Mouse (Mus musculus): Measurements from ENCODE around the gene Ifitm6.
A peak's percentile ranks its signal among the peaks of the same experiment; 100 is the strongest.
"Not testable (repeated sequence)": the region's sequence is repeated elsewhere in the genome, so short reads cannot be mapped to it uniquely, and the experiment has no call there.

Gene Ifitm6

DNA sequence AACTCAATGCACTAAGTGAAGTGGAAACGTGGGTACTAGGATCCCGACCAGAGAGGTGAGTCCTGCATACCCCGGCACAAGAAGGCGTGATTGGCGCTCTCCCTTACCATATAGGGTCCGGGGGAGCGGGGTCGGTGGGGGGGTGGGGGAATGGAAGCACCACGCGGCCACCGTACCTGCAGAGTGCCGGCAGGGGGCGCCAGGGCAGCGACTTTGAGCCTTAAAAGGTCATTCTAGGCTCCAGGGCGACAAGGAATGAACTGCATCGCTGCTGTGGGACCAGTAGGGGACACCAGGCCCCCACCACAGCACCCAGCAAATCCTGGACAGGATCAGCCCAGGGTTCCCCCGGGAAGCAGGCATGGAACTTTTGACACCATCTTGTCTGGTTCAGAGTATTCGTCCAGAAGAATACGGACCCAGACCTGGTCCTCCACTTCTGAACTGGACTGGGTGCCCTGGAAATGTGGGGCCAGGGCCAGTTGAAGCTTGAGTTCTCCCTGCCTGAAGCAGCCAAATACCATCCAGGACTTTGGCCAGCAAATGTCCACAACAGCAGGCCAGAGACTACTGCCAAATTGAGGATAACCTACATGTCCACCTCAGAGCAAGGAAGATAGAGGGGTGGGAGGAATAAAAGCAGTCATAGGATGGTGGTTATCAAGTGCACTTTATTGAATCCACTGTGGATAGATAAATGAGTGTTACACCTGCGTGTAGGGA is 8.6 kb downstream of the Ifitm6 start:
- DNase-seq (ENCODE audit: low read depth), result peak; percentile 70

DNA sequence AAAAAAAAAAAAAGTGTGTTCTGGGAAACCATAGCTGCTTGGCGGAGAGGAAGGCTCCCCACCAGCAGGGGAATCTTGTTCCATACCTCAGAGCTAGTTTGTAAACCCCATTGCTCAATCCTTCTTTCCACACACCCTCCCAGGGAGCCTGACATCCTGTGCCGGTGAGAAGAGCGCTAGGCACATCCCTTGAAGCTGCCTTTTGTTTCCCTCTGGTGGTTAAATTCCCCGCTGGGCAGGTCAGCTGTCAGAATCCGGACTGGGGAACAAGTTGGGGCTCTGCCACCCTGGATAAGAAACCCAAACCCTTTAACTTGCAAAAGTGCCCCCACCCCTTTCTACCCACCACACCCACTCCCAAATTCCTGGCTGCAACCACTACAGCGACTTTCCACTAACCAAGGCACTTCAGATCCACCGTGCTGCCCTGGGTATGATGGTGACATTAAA is 9.4 kb downstream of the Ifitm6 start:
- no peak for DNase-seq (ENCODE audit: low read depth)

GRCm38 (mm10) chr7:141006914-141007313 is 10.8 kb downstream of the Ifitm6 start:
- DNase-seq (ENCODE audit: low read depth), result no peak

- no peak for DNase-seq (ENCODE audit: low read depth)
Measured at GRCm38 (mm10) chr7:141006446-141006845, 11.3 kb downstream of the Ifitm6 start.

DNA sequence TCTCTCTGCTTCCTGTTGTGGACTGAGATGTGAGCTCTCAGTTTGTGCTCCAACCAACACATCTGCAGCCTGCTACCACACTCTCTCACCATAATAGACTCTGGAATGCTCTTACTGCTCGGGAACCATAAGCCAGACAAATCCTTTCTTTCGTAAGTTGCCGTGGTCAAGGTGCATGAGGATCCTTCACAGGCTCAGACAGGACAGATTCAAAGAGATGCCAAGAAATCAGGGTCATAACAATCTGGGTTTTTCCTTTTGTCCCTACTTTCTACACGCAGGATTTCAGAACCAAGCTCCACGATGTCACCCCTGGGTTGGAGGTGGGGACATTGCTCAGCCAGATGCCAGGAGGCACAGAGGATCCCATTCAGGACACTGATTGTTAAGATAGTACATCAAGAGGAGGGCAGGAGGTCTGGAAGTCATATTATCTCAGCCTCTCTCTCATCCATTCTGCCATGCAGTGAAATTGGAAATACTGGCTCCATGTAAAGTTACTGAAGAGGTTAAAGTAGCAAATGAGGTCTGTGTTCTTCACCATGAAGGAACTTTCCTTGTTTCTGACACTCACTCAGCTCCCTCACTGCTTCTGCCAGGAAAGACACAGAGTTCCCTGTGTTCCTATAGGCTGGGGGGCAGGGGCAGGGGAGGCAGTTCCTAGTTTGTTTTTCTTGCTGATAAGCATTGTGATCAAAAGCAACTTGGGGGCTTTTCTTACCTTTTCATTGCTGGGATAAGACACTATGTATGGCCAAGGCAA is 14.3 kb downstream of the Ifitm6 start:
- no peak for DNase-seq (ENCODE audit: low read depth)

DNA sequence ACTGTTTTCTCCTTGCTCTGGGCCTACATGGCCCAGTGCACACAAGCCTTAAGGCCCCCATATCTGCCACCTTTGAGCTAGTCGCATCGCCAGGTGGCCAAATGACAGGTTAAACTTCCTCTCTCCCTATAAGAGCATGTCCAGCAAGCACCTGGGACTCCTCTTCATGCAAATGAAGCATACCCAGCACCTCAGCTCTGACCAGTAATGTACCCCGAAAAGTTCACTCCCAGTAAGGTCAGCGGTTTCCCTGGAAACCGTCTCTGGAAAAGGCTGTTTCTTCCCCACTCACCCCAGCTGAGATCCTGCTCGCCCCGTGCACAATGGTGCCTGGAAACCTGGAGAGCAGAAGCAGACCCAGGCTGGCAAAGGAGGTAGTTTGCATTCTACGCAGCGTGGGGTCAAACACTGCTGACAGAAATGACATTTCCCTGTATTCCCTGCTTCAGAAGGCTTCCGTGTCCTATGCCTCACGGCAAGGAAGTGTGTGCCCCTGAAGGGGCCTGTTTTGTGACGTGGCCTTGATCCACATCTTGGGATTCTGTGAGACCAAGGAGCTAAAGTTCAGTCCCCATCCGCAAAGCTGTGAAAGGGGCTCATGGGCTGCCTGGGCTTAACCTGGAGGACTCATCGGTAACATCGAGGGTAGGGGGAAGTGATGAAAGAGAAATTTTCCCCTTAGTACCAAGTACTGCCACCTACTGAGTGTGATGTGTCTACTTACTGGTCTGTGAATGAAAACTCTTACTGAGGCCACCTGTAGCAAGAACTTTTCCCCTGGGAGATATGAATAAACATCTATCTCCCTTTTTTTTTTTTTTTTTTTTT is 16.6 kb downstream of the Ifitm6 start:
- no peak for DNase-seq (ENCODE audit: low read depth)

- DNase-seq (ENCODE audit: low read depth), result no peak
Measured at GRCm38 (mm10) chr7:140998853-140999700, 18.6 kb downstream of the Ifitm6 start.

DNA sequence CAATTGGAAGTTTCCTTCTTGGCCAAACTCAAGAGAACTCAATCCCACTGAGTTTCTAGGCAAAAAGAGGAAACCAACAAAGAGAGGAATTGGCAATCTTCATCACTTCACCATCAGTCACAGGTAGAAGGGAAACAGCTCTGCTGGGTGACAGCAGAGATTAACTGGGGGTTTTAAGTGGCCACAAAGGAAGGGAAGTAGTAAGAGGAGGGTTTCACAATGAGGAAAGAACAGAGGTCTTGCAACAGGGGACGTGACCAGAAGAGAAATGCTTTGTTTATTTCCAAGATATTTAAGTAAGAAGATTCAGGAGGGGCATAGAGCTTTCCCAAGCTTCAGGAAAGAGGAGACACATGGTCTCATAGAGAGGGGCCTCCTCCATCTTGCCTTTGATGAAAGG is 19.9 kb downstream of the Ifitm6 start:
- DNase-seq (ENCODE audit: low read depth), result no peak

DNA sequence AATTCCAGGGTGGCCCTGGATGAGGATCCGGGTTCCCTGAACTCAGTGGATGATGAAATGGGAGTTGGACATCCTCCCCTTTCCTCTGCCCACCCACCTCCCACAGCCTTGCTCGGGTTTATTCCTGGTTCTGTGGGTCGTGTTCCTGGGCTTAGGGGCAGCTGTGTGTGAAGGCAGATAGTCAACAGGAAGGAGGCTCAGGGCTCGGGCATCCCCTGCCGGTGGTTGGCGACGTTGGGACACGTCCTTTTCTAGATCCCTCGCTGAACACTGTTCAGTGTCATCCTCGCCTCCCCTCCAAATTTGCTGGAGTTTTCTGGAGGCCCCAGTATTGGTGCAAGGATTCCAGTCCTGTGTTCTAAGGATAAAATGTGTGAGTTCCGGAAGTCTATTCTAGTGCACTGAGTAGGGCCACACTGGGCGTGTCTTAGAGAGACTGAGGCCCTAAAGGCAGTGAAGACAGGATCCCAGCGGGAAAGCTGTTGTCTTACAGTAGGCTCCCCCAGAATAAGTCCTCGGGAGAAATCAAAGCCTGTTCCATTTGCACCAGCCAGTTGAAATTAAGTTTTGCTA is 26.5 kb downstream of the Ifitm6 start:
- no peak for DNase-seq (ENCODE audit: low read depth)

DNA sequence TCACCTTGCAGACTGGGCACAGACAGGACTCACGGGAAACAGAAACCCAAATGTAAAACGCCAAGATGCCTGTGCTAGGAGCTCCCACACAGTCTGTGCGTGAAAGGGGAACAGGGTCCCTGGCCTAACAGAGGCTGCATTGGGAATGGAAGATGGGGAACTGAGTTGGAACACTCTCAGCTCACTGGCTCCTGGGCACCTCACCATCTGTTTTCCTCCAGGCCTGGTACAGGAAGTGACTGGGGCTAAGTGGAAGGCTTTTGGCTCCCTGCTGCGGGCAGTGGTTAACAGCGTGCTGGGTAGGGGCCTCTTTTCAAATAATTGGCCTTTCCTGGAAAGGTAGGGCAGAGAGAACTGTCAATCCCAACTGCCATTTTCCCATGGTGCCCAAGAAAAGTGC is 27.1 kb downstream of the Ifitm6 start:
- DNase-seq (ENCODE audit: low read depth), result no peak

GRCm38 (mm10) chr7:140990185-140990584 is 27.5 kb downstream of the Ifitm6 start:
- no peak for DNase-seq (ENCODE audit: low read depth)

DNA sequence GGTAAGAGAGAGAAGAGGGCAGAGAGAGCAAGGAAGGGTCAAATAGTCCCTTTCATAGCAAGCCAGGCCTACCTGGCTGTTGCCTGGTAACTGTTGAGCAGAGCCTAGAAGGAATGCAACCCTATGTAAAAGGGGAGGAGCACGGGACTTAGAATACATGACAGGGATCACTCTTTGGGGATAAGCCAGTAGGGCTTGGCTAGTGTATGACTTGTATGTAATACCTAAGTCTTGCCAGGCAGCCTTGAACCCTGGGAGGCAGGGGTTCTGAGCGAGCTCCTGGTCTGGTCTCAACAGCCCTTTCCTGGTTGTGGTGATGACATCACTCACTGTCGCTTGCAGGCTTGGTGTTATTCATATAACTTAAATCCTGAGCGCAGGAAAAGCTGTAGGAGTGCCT is 28.7 kb downstream of the Ifitm6 start:
- DNase-seq (ENCODE audit: low read depth), result no peak

DNA sequence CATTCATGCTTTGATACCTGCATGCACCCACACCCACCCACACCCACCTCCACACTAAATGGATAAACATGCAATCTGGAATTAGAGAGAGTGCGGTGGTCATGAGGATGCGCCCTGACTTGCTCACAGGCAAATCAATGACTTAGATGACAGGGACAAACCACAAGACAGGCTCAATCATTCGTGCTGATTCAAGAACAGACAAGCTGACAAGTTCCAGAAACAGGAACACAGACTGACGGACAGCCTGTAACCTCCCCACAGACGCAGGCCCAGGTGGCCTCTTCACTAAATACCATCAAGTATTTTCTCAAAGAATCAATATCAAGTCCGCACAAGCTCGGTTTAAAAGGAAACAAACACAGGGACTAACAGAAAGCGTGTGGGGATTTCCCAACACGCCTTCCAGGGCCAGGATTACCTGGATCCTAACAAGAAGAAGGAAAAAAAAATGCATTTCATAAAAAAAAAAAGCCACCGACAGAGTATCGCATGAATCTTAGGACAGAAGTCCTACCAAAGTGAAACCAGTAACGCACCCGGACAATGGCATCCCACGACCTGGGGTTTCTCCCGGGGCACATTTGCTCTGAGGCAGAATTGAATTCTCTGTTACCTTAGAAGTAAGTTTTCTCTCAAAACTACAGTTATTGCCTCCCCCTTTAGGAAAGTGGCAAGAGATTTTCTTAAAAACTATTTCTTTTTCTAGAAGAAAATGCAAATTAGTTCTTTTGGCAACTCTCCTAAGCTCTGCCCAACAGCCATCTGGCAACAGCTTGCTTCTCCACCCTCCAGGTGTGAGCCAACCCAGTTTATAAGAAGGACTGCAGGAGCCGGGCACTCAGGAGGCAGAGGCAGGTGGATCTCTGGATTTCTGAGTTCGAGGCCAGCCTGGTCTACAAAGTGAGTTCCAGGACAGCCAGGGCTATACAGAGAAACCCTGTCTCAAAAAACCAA is 30.3 kb downstream of the Ifitm6 start:
- no peak for DNase-seq (ENCODE audit: low read depth)

DNA sequence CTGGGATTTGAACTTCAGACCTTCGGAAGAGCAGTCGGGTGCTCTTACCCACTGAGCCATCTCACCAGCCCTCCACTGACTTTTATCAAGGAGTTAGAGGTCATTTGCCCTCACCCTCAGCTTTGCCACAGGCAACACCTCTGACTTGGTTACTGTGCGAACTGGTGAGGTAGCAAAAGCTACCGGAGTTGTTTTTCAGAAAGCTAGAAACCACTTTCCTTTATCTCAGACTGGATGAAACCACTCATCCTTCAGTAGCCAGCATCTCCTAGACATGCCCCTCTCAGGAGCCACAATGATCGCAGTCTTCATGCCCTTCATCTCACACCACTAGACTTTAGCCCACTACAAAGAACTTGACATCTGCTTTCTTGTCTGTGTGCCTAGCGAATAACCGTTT is 34.8 kb downstream of the Ifitm6 start:
- no peak for DNase-seq (ENCODE audit: low read depth)

GRCm38 (mm10) chr7:140981704-140982103 is 36.0 kb downstream of the Ifitm6 start:
- DNase-seq (ENCODE audit: low read depth), result no peak

- DNase-seq (ENCODE audit: low read depth), result not testable (repeated sequence)
Measured at GRCm38 (mm10) chr7:140976720-140977119, 41.0 kb downstream of the Ifitm6 start.

- DNase-seq (ENCODE audit: low read depth), result no peak
Measured at GRCm38 (mm10) chr7:140975465-140975864, 42.3 kb downstream of the Ifitm6 start.

GRCm38 (mm10) chr7:140974940-140975339 is 42.8 kb downstream of the Ifitm6 start:
- DNase-seq (ENCODE audit: low read depth), result no peak

- no peak for DNase-seq (ENCODE audit: low read depth)
Measured at GRCm38 (mm10) chr7:140973396-140974165, 44.1 kb downstream of the Ifitm6 start.
